Mouse (Mus musculus): ENCODE measurements around the gene Scaf1. TPM values are rescaled to one million over a fixed set of nuclear protein-coding genes. Genes with fewer than 3 reads are reported as not detected.
A peak's percentile ranks its signal among the peaks of the same experiment; 100 is the strongest.

Scaf1 gene
- 35.5 and 36.5 TPM in 2 replicates for polyA plus RNA-seq (2015; fragmentation: Nextera tagmentation; extraction: Ambion mirVana)

DNA sequence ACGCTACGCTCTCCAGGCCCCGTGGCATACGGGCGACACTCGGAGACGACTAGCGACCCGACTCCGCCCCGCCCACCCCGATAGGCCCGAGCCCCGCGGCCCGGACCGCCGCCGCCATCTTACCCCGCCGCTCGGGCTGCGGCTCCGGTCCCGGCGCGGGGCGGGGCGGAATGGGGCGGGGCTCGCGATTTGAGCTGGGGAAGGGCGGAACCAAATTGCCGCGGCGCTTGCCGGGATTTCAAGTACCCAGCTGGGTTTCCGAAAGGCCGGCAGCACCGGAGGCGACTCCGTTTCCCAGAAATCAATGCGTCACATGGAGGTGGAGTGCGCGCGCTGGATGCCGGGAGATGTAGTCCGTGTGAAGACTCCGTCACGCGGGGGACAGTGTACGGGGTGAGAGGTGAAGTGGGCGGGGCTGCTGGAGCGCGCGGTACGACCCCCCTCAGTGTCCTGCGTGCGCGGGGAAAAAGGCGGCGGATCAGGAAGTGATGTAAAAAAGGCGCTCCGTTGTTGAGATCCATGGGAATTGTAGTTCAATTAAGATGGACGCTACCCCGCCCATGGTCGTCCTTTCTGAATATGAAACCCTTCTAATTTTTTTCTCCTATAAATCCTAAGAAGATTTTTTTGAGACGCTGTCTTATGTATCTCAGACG, at the start of gene Scaf1:
Scaf1 (minus strand) TSS at position 407 of the 656 bp plus-strand sequence.
- H3K4me3 ChIP-seq: peak within 1 kb of the TSS; percentile 98
- H3K4me1 ChIP-seq: peaks cover 35% of the 10 kb centered on the region
- no peaks in the 10 kb centered on the region for H3K9me3 ChIP-seq
- 0 out of 2 replicates have a peak, but pooled peaks cover 5% of the 10 kb centered on the region for H3K27me3 ChIP-seq
- WGBS: under 1% methylated on average over 69 of the region's 69 CpGs
- H3K9ac ChIP-seq: peak within 1 kb of the TSS; percentile 98
- ATAC-seq (ENCODE audit: borderline replicate concordance, extremely low read depth, low FRiP score, low TSS enrichment): peak; percentile 87
- peak within 1 kb of the TSS; percentile 87 for H3K4me2 ChIP-seq
- H3K36me3 ChIP-seq: peaks cover 27% of the 10 kb centered on the region
- peak within 1 kb of the TSS; percentile 100 for H3K27ac ChIP-seq

DNA sequence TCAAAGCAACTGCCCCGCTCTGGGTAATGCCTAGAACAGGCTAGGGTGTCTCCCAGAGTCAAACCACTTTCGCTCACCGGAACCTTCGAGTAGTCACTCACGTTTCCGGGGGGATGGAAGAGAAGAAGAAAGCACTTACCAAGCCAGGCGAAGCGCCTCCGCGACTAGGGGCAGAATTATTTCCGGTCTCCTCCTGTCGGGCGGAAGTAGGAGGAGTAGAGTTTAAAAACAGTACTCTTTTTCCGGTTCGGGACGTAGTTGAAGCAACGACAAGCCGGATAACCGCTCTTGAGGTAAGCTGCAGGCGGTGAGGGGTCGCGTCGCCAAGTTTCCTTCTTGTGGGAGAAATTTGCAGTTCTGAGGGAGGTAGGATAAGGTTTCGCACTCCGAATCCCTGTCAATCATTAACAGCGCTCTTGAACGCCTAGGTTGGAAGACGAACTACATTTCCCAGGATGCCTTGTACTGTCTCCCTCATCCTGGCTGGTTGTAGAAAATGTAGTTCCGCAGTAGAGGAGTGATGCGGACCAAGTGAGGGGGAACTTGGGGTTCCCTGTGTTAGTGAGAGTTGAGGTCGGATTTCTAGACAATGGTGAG, 46.2 kb upstream of the Scaf1 start, which contains the start of the genes Nosip and Prrg2:
Nosip (plus strand) TSS at position 191 of the 597 bp plus-strand sequence.
Prrg2 (minus strand) TSS at position 439 of the 597 bp plus-strand sequence.
- peak within 1 kb of the TSS; percentile 81 for H3K4me3 ChIP-seq
- no peaks in the 10 kb centered on the region for H3K36me3 ChIP-seq
- WGBS: under 1% methylated on average over 31 of the region's 31 CpGs
- peaks cover 19% of the 10 kb centered on the region for H3K4me1 ChIP-seq
- no peaks in the 10 kb centered on the region for H3K27me3 ChIP-seq
- peak; percentile 87 for ATAC-seq (ENCODE audit: borderline replicate concordance, extremely low read depth, low FRiP score, low TSS enrichment)
- H3K4me2 ChIP-seq: peak within 1 kb of the TSS; percentile 66
- H3K27ac ChIP-seq: peak within 1 kb of the TSS; percentile 98
- no peaks in the 10 kb centered on the region for H3K9me3 ChIP-seq
- H3K9ac ChIP-seq: peak within 1 kb of the TSS; percentile 69

DNA sequence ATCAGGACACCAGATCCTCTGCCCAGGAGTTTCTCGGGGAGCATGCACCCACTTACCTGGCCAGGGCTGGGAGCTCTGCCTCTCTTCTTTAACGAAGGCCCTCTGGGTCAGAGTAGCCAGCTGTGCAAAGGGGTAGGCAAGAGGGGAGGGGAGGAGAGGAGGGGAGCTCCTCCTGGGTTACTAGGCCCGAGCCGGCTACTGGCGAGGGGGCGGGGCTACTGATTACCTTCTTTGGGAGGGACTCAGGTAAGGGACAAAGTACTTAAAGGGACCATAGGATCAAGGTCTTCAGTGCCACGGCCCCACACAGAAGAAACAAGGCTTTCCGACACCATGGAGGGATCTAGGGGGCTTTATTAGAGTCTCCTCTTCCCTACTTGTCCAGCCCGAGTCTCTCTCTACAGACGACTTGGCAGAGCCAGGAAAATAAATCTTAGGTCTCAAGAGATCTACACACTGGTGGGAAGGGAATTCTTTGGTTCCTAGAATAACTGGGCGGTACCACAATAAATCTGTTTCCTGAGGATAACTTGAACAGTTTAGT, 45.4 kb upstream of the Scaf1 start:
- peaks cover 19% of the 10 kb centered on the region for H3K4me1 ChIP-seq
- no peaks in the 10 kb centered on the region for H3K36me3 ChIP-seq
- peak overlapping the region; percentile 59 for H3K4me2 ChIP-seq
- peak overlapping the region; percentile 98 for H3K27ac ChIP-seq
- no peaks in the 10 kb centered on the region for H3K9me3 ChIP-seq
- 0 out of 2 replicates have a peak, but pooled peaks have one; percentile 6 for ATAC-seq (ENCODE audit: borderline replicate concordance, extremely low read depth, low FRiP score, low TSS enrichment)
- peak overlapping the region; percentile 57 for H3K9ac ChIP-seq
- WGBS: 15% methylated on average over 11 of the region's 11 CpGs
- H3K27me3 ChIP-seq: no peaks in the 10 kb centered on the region
- H3K4me3 ChIP-seq: peak overlapping the region; percentile 81

DNA sequence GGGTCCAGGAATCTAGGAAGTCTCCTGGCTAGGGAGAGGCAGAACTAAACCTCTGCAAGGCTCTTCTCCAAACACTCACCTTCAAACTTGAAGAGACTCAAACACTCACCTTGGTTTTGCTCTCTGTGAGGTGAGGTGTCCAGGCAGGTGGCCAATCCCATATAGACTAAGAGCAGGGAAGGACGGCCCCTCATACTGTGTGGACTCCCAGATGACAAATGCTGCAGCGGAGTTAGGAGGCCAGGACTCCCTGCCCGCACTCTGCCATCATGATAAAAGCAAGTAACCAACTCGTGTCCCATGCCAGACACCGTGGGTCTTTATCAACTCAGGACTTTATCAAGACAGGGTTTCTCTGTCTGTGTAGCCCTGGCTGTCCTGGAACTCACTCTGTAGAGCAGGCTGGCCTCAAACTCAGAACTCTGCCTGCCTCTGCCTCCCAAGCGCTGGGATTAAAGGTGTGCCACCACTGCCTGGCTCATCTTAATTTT, 44.5 kb upstream of the Scaf1 start:
- no peak overlapping the region for H3K9ac ChIP-seq
- peaks cover 19% of the 10 kb centered on the region for H3K4me1 ChIP-seq
- H3K27me3 ChIP-seq: no peaks in the 10 kb centered on the region
- 85% methylated on average over 6 of the region's 6 CpGs for WGBS
- H3K36me3 ChIP-seq: no peaks in the 10 kb centered on the region
- no peaks in the 10 kb centered on the region for H3K9me3 ChIP-seq
- ATAC-seq (ENCODE audit: borderline replicate concordance, extremely low read depth, low FRiP score, low TSS enrichment): no peak
- H3K4me2 ChIP-seq: 0 out of 2 replicates have a peak overlapping the region, but pooled peaks have one; percentile 59
- H3K4me3 ChIP-seq: peak overlapping the region; percentile 81
- no peak overlapping the region for H3K27ac ChIP-seq

DNA sequence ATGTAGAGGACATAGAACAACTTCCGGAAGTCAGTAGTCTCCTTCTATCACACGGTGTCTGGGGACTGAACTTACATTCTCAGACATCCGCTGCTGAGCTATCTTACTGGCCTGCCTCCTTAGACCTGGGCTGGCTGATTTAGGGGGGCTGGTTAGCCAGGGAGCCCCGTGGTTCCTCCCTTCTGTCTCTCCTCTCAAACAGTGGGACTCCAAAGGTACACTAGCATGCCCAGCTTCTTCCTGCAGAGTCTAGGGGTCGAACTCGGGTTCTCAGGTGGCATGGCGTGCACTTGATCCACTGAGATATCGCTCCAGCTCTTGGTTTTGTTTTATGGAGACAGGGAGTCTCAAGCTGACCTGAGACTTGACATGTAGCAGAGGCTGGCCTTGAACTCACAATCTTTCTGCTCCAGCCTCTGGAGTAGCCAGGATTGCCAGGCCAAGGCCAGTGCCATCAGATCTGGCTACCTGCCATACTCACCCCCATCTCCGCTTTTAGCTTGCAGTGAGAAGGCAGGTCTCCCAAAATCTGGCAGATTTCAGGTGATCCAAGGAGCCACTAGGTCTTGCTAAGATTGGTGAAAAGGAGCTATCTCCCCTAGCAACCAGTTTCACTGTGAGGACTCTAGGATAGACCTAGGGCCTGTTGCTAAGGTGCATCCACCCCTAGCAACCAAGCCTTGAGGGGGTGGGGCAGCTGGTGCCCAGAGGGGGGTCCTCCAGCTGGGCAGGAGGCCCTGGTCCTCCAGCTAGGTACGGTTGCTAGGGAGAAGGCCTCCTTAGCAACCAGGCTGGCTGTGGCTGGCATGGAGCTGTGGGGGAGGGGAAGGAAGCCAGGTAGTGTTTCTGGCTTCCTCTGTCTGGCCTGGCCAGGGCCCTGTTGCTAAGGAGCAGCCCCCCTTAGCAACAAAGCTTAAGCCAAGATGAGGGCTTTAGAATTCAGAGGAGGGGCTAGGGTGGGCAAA, 42.7 kb upstream of the Scaf1 start:
- H3K4me1 ChIP-seq: peaks cover 19% of the 10 kb centered on the region
- no peaks in the 10 kb centered on the region for H3K36me3 ChIP-seq
- WGBS: 70% methylated on average over 10 of the region's 10 CpGs
- no peaks in the 10 kb centered on the region for H3K9me3 ChIP-seq
- no peak overlapping the region for H3K4me3 ChIP-seq
- H3K27me3 ChIP-seq: no peaks in the 10 kb centered on the region
- no peak for ATAC-seq (ENCODE audit: borderline replicate concordance, extremely low read depth, low FRiP score, low TSS enrichment)
- H3K9ac ChIP-seq: no peak overlapping the region
- H3K4me2 ChIP-seq: no peak overlapping the region
- no peak overlapping the region for H3K27ac ChIP-seq

DNA sequence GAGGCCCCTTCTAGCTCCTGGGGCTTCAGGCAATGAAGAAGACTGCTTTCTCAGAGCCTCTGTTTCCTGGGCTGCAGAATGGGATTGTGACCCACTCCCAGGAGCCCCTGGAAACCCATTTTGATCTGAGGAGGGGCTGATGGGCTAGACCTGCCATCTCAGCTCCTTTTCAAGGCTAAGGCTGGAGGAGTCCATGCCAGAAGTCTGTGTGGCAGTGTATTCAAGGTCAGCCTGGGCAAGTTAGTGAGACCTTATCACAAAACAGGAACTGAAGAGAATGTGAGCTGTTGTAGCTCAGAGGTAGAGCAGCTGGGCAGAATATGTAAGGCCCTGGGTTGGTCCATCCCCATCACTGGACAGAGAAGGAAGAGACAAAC, 40.8 kb upstream of the Scaf1 start:
- Histone ChIP-seq H3K27me3 (no peaks in the 10 kb centered on the region), H3K4me3 (no peak overlapping the region), H3K36me3 (no peaks in the 10 kb centered on the region), H3K27ac (no peak overlapping the region), H3K4me1 (peaks cover 15% of the 10 kb centered on the region), H3K9ac (no peak overlapping the region), H3K4me2 (no peak overlapping the region), H3K9me3 (no peaks in the 10 kb centered on the region)
- no peak for ATAC-seq (ENCODE audit: borderline replicate concordance, extremely low read depth, low FRiP score, low TSS enrichment)

DNA sequence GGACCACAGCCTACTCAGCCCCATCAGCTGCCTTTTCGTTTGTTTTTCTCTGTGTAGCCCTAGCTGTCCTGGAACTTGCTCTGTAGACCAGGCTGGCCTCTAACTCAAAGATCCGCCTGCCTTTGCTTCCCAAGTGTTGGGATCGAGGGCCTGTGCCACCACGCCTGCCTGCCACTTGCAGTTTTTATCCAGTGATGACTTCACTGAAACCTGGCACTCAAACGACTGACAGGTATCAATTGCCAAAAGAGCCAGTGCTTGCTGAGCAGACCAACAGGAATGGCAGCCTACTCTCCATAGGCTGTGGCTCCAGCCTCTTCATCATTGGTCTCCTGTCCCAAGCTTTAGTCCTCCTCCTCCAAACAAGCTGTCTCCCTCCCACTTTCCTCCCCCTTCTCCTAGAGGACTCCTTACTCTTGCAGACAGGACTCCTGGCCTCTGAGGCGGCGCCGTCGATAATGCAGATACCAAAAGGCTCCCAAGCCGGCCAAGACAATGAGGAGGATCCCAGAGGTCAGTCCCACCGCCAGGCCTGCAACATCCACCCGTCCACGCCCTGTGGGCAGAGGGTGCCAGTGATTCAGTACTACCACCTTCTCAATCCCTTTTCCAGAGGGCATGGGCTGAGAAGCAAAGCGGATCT, 40.3 kb upstream of the Scaf1 start:
- peaks cover 15% of the 10 kb centered on the region for H3K4me1 ChIP-seq
- no peak for ATAC-seq (ENCODE audit: borderline replicate concordance, extremely low read depth, low FRiP score, low TSS enrichment)
- whole genome bisulfite sequencing: 64% methylated on average over 14 of the region's 14 CpGs
- no peak overlapping the region for H3K4me2 ChIP-seq
- H3K36me3 ChIP-seq: no peaks in the 10 kb centered on the region
- no peaks in the 10 kb centered on the region for H3K27me3 ChIP-seq
- H3K27ac ChIP-seq: no peak overlapping the region
- H3K4me3 ChIP-seq: no peak overlapping the region
- H3K9ac ChIP-seq: no peak overlapping the region
- H3K9me3 ChIP-seq: no peaks in the 10 kb centered on the region

DNA sequence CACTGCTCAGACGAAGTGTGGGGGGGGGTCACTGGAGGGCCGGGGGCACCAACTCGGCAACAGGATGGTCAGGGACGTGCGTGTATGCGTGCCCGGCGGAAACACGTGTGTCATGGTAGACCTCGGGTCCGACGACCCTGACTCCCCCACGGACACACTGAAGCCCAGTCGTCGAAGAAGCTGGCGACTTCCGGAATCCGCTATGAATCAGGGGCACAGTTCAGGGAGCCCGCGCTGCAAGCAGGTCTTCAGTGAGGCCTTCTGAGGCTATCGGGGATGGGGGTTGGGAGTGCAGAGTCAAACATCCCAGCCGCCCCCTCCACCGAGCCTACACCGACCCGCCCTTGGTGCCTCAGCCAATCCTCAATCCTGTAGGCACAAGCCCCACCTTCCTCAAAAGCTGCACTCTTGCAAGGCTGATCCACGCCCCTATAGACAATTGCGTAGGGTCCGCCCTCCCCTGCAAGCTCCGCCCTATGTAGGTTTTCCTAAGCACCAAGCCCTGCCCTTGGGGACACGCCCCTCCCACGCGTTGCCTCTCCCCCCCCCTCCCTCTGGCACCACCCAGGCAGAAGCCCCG, 37.9 kb upstream of the Scaf1 start:
- Histone ChIP-seq H3K4me3 (peak overlapping the region; percentile 91), H3K27ac (peak overlapping the region; percentile 100), H3K4me1 (peaks cover 17% of the 10 kb centered on the region), H3K4me2 (peak overlapping the region; percentile 84), H3K27me3 (no peaks in the 10 kb centered on the region), H3K36me3 (peaks cover 14% of the 10 kb centered on the region), H3K9ac (peak overlapping the region; percentile 93), H3K9me3 (no peaks in the 10 kb centered on the region)
- peak; percentile 95 for ATAC-seq (ENCODE audit: borderline replicate concordance, extremely low read depth, low FRiP score, low TSS enrichment)
- under 1% methylated on average over 33 of the region's 33 CpGs for WGBS

DNA sequence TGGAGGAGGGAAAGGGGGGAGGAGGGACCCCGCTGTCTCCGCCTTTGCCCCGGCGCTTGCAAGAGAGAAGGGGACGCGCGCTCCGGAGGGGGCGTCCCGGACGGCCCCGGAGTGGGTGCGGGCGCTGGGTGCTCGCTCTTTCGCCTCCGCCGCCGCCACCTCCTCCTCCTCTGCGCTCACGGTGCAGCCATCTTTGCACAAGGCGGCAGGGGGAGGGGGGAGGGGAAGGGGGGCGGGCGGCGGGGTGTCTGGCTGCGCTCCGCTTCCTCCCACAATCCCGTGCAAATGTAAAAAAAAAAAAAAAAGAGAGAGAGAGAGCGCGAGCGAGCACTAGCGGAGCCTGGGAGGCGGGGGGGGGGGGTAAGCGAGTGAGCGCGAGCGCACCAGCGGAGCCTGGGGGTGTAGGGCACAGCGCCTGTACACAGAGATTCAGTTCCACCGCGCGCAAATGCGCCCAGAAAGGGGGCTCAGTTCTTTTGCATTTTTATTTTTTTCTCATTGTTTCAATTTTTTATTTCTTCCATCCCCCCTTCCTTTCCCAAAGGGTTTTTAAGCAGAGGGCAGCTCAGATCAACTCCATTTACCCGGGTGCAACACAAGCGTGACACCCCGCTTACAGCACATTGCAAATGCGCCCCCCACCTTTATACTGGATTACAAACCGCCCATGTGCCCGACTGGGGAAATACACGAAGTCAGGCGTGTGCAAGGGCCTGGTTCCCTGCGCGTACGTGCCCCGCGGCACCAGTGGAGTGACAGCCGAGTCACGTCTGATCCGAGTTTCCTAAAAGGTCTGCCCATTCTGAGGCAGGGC, 37.2 kb upstream of the Scaf1 start:
- Histone ChIP-seq H3K27me3 (no peaks in the 10 kb centered on the region), H3K9ac (peak overlapping the region; percentile 93), H3K4me2 (peak overlapping the region; percentile 84), H3K4me1 (peaks cover 17% of the 10 kb centered on the region), H3K9me3 (no peaks in the 10 kb centered on the region), H3K36me3 (peaks cover 21% of the 10 kb centered on the region), H3K27ac (peak overlapping the region; percentile 100), H3K4me3 (peak overlapping the region; percentile 91)
- peak; percentile 55 for ATAC-seq (ENCODE audit: borderline replicate concordance, extremely low read depth, low FRiP score, low TSS enrichment)
- 0% methylated on average over 44 of the region's 59 CpGs for WGBS

DNA sequence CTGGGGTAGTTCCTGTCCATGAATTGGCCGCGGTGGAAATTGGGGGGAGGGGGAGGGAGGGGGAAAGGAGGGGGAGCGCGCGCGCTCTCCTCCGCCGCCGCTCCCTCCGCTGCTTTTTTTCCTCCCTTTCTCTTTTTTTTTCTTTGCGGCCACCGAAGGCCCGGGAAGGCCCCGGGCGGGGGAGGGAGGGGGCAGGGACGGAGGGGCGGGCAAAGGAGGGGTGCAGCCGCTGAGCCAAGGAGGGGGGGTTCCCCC, 36.6 kb upstream of the Scaf1 start, which contains the start of gene Prr12:
Prr12 (minus strand) TSS at position 20 of the 255 bp plus-strand sequence.
- peaks cover 17% of the 10 kb centered on the region for H3K4me1 ChIP-seq
- H3K4me2 ChIP-seq: peak within 1 kb of the TSS; percentile 84
- no peaks in the 10 kb centered on the region for H3K27me3 ChIP-seq
- no peaks in the 10 kb centered on the region for H3K9me3 ChIP-seq
- peak within 1 kb of the TSS; percentile 91 for H3K4me3 ChIP-seq
- peak within 1 kb of the TSS; percentile 93 for H3K9ac ChIP-seq
- peaks cover 26% of the 10 kb centered on the region for H3K36me3 ChIP-seq
- 3% methylated on average over 7 of the region's 18 CpGs for WGBS
- H3K27ac ChIP-seq: peak within 1 kb of the TSS; percentile 100
- ATAC-seq (ENCODE audit: borderline replicate concordance, extremely low read depth, low FRiP score, low TSS enrichment): no peak

All from lung, embryonic 15.5 days (tissue).